Mouse (Mus musculus) kidney, postnatal 0 days (tissue): ENCODE results near the gene Fgfr2. TPM values are rescaled to one million over a fixed set of nuclear protein-coding genes. Genes with fewer than 3 reads are reported as not detected.

Source experiments
- ATAC-seq: fragments of 200-750 bp; cut with Nextera tagmentation; replicated peaks from 2 replicates; pipeline ENCODE4 v1.8.0; 2017; ENCODE audit warnings: low read depth, moderate number of reproducible peaks, moderate TSS enrichment, moderate library complexity; ENCODE audit not compliant: low FRiP score
- DNase-seq: peaks from one replicate; pipeline ENCODE4 v3.0.0-alpha.2; 2016; ENCODE audit warnings: low spot score
- H3K27ac ChIP-seq: fragments of 300-500 bp; sonication (generic); 2 replicates; pipeline ENCODE4 v1.5.1; 2014; ENCODE audit warnings: mild to moderate bottlenecking
- H3K27me3 ChIP-seq: fragments of 300-500 bp; sonication (generic); 2 replicates; pipeline ENCODE4 v1.6.1; 2014; ENCODE audit warnings: low read length, mixed read lengths; ENCODE audit not compliant: insufficient read depth
- H3K36me3 ChIP-seq: fragments of 300-500 bp; sonication (generic); 2 replicates; pipeline ENCODE4 v1.6.1; 2014; ENCODE audit warnings: low read length, mixed read lengths; ENCODE audit not compliant: insufficient read depth
- H3K4me1 ChIP-seq: fragments of 300-500 bp; sonication (generic); replicated peaks from 2 replicates; pipeline ENCODE4 v1.6.1; 2014; ENCODE audit warnings: antibody characterized with exemption, low read length, mixed read lengths; ENCODE audit not compliant: insufficient read depth
- H3K4me2 ChIP-seq: fragments of 300-500 bp; sonication (generic); 2 replicates; pipeline ENCODE4 v1.6.1; 2014; ENCODE audit warnings: mild to moderate bottlenecking, low read length, moderate library complexity, mixed read lengths
- H3K4me3 ChIP-seq: fragments of 300-500 bp; sonication (generic); replicated peaks from 2 replicates; pipeline ENCODE4 v1.5.1; 2014; ENCODE audit warnings: low read depth, low read length
- H3K9ac ChIP-seq: fragments of 300-500 bp; sonication (generic); 2 replicates; pipeline ENCODE4 v1.6.1; 2014; ENCODE audit warnings: low read depth, low read length
- H3K9me3 ChIP-seq: fragments of 300-500 bp; sonication (generic); replicated peaks from 2 replicates; pipeline ENCODE4 v1.6.1; 2016; ENCODE audit warnings: low read length, inconsistent platforms, mixed read lengths
- CTCF ChIP-seq: IDR thresholded peaks from 2 replicates; pipeline ENCODE4 v1.5.1; 2016; ENCODE audit warnings: antibody characterized with exemption, low read depth, mild to moderate bottlenecking, moderate library complexity
- WGBS: fragments of 180-500 bp; shearing (Covaris S2); extraction: QIAGEN DNeasy Blood & Tissue Kit; methylation state at CpG from one replicate; pipeline ENCODE4 v1.1.7; 2014; 5-methylcytosine and 5-hydroxymethylcytosine counted together
- polyA plus RNA-seq: library from polyadenylated mRNA; unstranded; fragments of >200 nt; fragmentation: Nextera tagmentation; extraction: Ambion mirVana; gene quantifications from 2 replicates; pipeline ENCODE4 v1.2.1, GENCODE M21; 2015

The Fgfr2 gene
- polyA plus RNA-seq, 1 experiment from 2014 or later: 79.8 TPM

DNA sequence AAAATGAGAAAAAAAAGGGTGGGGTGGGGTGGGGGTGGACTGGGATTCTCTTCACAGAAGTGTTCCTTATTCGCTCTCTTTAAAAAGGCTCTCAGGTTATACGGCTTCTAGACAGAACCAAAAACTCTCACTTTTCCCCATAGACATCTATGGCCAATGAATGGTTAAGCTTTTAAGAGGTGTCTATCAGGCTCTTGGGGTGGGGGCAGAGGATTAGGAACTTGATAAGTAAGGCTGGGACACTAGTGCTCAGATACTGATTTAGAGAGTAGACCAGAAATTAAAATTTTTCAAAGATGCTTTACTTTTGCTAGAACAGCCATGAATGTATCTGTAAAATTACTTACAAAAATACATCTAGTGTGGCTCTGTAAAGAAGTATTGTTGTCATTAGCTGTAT lies 528.8 kb downstream of the Fgfr2 start:
- Histone ChIP-seq H3K27ac (no peak overlapping the region), H3K4me3 (no peak overlapping the region), H3K4me1 (peaks cover 7% of the 10 kb centered on the region; the same call in 1 of the 2 replicates), H3K9me3 (no peaks in the 10 kb centered on the region), H3K27me3 (peaks cover 37% of the 10 kb centered on the region), H3K4me2 (no peak overlapping the region), H3K9ac (no peak overlapping the region), H3K36me3 (no peaks in the 10 kb centered on the region)
- ATAC-seq (no peak), DNase-seq (no peak)
- WGBS: 83% methylated on average over 2 of the region's 2 CpGs
- TF ChIP-seq CTCF: no peak

DNA sequence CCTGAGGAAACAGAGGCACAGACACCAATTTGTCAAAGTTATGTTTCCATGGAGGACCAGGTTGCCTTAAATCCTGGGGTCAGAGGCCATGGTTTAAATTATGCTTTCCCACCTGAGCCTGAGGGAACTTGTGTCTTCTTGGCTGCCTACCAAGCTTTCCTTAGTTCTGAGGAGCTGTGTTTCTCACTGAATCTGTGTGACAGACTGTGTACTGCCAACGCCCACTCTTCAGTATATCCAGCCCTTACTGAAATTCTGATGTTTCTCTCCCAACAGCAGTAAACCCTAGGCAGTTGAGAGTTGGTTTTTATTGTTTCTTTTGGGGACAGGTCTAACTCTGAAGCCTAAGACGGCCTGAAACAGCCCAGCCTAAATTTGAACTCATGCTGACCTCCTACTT lies 529.4 kb downstream of the Fgfr2 start:
- H3K36me3 ChIP-seq: no peaks in the 10 kb centered on the region
- H3K4me3 ChIP-seq: no peak overlapping the region
- no peaks in the 10 kb centered on the region for H3K9me3 ChIP-seq
- H3K27ac ChIP-seq: no peak overlapping the region
- H3K4me2 ChIP-seq: no peak overlapping the region
- DNase-seq: no peak
- H3K4me1 ChIP-seq: peaks cover 7% of the 10 kb centered on the region; the same call in 1 of the 2 replicates
- ATAC-seq: no peak
- WGBS: 54% methylated on average over 2 of the region's 2 CpGs
- no peak for TF ChIP-seq CTCF
- no peak overlapping the region for H3K9ac ChIP-seq
- peaks cover 32% of the 10 kb centered on the region for H3K27me3 ChIP-seq

DNA sequence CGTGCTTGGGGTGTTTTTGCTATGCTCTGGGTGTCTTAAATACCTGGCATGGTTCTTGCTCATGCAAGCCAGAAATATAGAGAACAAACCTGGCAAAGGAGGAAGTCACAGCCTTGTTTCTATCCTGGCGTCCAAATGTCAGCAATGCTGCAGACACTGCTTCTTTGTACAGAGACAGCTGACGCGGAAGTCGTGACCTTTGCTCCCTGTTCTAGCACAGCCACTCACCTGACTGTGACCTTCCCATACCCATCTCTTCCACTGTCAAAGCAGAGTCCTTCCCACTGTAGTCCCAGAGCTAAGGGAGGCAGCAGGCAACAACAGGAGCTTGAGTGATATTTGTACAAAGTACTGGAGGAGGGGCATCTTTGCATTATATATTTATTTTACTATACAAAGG lies 533.5 kb downstream of the Fgfr2 start:
- Histone ChIP-seq H3K9me3 (no peaks in the 10 kb centered on the region), H3K36me3 (no peaks in the 10 kb centered on the region), H3K4me3 (no peak overlapping the region), H3K4me2 (no peak overlapping the region), H3K4me1 (no peaks in the 10 kb centered on the region), H3K27me3 (no peaks in the 10 kb centered on the region), H3K27ac (no peak overlapping the region), H3K9ac (no peak overlapping the region)
- DNase-seq: no peak
- TF ChIP-seq CTCF: no peak
- 66% methylated on average over 5 of the region's 5 CpGs for WGBS
- no peak for ATAC-seq

DNA sequence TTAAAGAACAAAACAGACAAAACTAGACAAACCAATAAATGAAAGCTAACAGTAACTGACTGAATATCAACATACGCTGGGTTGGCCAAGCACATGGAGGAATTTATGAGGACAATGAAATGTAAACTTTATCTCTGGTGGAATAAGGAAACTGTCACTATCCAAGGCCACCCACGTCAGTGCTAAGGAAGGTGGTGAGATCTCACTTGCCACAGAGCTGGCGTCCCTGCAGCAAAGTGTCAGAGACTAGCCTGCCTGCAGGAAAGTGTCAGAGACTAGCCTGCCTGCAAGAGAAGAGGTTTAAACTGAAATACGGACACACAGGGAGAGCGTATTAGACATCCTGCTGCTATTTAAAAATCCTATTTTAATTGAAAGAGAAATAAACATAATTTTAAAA lies 536.0 kb downstream of the Fgfr2 start:
- DNase-seq: no peak
- no peak overlapping the region for H3K27ac ChIP-seq
- 65% methylated on average over 5 of the region's 5 CpGs for WGBS

DNA sequence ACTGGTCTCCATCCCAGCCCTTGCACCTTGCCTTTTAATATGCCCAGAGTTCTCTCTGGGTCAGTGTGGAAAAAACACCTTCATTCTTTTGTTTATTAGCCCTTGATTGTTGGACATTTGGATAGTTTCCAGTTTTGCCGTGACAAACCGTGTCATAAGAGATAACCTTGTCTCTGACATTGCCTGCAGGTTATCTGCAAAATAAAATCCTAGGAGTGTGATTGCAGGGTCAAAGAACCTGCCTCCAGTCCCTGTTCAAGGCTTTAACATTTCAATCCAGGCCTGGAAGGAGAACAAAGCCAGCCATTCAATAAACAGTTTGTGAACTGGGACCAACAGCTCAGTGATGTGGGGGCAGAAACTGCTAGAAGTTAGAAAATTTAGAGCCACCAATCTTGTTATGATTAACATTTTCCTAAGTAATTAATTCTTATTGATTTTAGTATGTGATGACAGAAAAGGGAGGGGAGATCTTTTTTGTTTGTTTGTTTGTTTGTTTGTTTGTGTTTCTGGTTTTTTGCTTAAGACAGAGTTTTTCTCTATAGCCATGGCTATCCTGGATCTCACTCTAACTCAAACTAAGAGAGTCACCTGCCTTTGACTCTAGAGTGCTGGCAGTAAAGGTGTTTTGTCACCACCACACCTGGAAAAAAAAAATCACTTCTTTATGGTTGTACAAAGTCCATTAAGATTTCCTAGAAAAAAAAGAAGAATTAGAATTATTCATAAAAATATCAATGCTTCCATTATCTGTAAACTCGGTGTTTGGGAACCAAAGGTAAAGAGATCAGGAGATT lies 537.3 kb downstream of the Fgfr2 start:
- no peak for TF ChIP-seq CTCF
- no peaks in the 10 kb centered on the region for H3K27me3 ChIP-seq
- no peak overlapping the region for H3K4me3 ChIP-seq
- WGBS: 53% methylated on average over 3 of the region's 3 CpGs
- H3K36me3 ChIP-seq: no peaks in the 10 kb centered on the region
- ATAC-seq: no peak
- no peaks in the 10 kb centered on the region for H3K9me3 ChIP-seq
- DNase-seq: no peak
- no peak overlapping the region for H3K9ac ChIP-seq
- H3K4me2 ChIP-seq: no peak overlapping the region
- H3K4me1 ChIP-seq: no peaks in the 10 kb centered on the region
- H3K27ac ChIP-seq: no peak overlapping the region

More for the DNA sequence above, 536.0 kb downstream of the Fgfr2 start:
- Histone ChIP-seq H3K4me3 (no peak overlapping the region), H3K4me1 (no peaks in the 10 kb centered on the region), H3K4me2 (no peak overlapping the region), H3K9me3 (no peaks in the 10 kb centered on the region), H3K9ac (no peak overlapping the region), H3K36me3 (no peaks in the 10 kb centered on the region), H3K27me3 (no peaks in the 10 kb centered on the region)
- ATAC-seq: no peak
- no peak for TF ChIP-seq CTCF

DNA sequence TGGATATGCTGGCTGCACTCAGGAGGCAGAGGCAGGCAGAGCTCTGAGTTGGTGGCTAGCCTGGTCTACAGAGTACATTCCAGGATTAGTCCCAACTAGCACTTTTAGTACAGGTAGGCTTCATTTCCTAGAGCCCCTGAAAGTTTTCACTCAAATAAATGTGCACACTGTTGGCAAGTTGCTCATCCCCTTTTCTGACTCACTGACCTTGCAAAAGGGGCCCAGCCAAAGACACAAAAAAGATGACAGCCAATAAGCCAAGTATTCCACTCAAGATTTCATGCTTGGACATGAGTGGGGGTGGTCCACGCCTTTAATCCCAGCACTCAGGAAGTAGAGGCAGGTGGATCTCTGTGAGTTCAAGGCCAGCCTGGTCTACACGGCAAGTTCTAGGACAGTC lies 541.7 kb downstream of the Fgfr2 start:
- Histone ChIP-seq H3K9ac (no peak overlapping the region), H3K27ac (no peak overlapping the region), H3K4me3 (no peak overlapping the region), H3K4me2 (no peak overlapping the region), H3K9me3 (no peaks in the 10 kb centered on the region), H3K4me1 (no peaks in the 10 kb centered on the region), H3K27me3 (no peaks in the 10 kb centered on the region), H3K36me3 (no peaks in the 10 kb centered on the region)
- TF ChIP-seq CTCF: no peak
- DNase-seq (no peak), ATAC-seq (no peak)
- 94% methylated on average over 2 of the region's 2 CpGs for WGBS
